Mouse (Mus musculus) midbrain, embryonic 12.5 days (tissue): ENCODE results near the gene Bhlhb9. TPM values are rescaled to one million over a fixed set of nuclear protein-coding genes. Genes with fewer than 3 reads are reported as not detected.
"Not testable (repeated sequence)": the region's sequence is repeated elsewhere in the genome, so short reads cannot be mapped to it uniquely, and the experiment has no call there.

Experiments
- ATAC-seq: fragments of 200-750 bp; cut with Nextera tagmentation; 2 replicates; pipeline ENCODE4 v1.8.0; 2017; ENCODE audit warnings: low read depth, moderate TSS enrichment, moderate library complexity; ENCODE audit not compliant: low FRiP score
- H3K27ac ChIP-seq: fragments of 300-500 bp; sonication (generic); replicated peaks from 2 replicates; pipeline ENCODE4 v1.5.1; 2016; ENCODE audit warnings: mild to moderate bottlenecking
- H3K27me3 ChIP-seq: fragments of 300-500 bp; sonication (generic); 2 replicates; pipeline ENCODE4 v1.6.1; 2016; ENCODE audit warnings: mild to moderate bottlenecking
- H3K36me3 ChIP-seq: fragments of 300-500 bp; sonication (generic); 2 replicates; pipeline ENCODE4 v1.6.1; 2016
- H3K4me1 ChIP-seq: fragments of 300-500 bp; sonication (generic); 2 replicates; pipeline ENCODE4 v1.6.1; 2016
- H3K4me2 ChIP-seq: fragments of 300-500 bp; sonication (generic); replicated peaks from 2 replicates; pipeline ENCODE4 v1.6.1; 2016; ENCODE audit warnings: mild to moderate bottlenecking, moderate library complexity
- H3K4me3 ChIP-seq: fragments of 300-500 bp; sonication (generic); 2 replicates; pipeline ENCODE4 v1.5.1; 2016; ENCODE audit warnings: mild to moderate bottlenecking
- H3K9ac ChIP-seq: fragments of 300-500 bp; sonication (generic); replicated peaks from 2 replicates; pipeline ENCODE4 v1.6.1; 2016; ENCODE audit warnings: mild to moderate bottlenecking, moderate library complexity
- H3K9me3 ChIP-seq: fragments of 300-500 bp; sonication (generic); 2 replicates; pipeline ENCODE4 v1.6.1; 2016; ENCODE audit warnings: mild to moderate bottlenecking
- WGBS: fragments of 180-500 bp; shearing (Covaris S2); methylation state at CpG from one replicate; pipeline ENCODE4 v1.1.7; 2016; 5-methylcytosine and 5-hydroxymethylcytosine counted together
- polyA plus RNA-seq: library from polyadenylated mRNA; unstranded; fragments of >200 nt; fragmentation: Nextera tagmentation; extraction: Ambion mirVana; gene quantifications from 2 replicates; pipeline ENCODE4 v1.2.1, GENCODE M21; 2016

Gene Bhlhb9
- polyA plus RNA-seq, 1 experiment from 2014 or later = 83.9 TPM

DNA sequence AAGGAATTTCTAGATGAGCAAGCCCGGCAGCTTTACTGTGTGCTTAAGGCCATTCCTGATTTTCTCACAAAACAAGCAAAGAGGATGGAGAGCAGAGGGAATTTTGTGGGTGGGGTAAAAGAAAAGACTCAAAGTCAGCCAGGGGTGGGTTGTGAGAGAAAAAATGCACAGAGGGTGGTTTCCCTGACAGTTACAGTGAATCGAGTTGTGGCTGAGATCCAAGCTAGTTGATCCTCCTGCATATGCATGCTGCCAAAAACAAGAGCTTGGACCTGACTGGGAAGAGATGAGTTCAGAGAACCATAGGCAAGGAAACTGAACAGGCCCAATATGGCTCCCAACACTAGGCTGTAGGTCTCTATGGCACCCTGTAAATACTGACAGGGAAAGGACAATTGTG is 40.5 kb downstream of the Bhlhb9 start:
- Histone ChIP-seq H3K27ac (no peak overlapping the region), H3K27me3 (no peaks in the 10 kb centered on the region), H3K36me3 (peaks cover 8% of the 10 kb centered on the region; the same call in 1 of the 2 replicates), H3K4me3 (no peak overlapping the region), H3K4me1 (no peaks in the 10 kb centered on the region), H3K9me3 (no peaks in the 10 kb centered on the region), H3K4me2 (peak overlapping the region; percentile 68; the same call in 1 of the 2 replicates), H3K9ac (no peak overlapping the region)
- WGBS = 85% methylated on average over 2 of the region's 2 CpGs
- no peak for ATAC-seq

GRCm38 (mm10) chrX:135838521-135839360 is 41.3 kb downstream of the Bhlhb9 start, which contains the start of gene Gprasp2:
Gprasp2 (plus strand) TSS chrX:135839034.
- Histone ChIP-seq H3K4me3 (peak within 1 kb of the TSS; percentile 52), H3K27ac (peak within 1 kb of the TSS; percentile 58; the same call in 1 of the 2 replicates), H3K9ac (peak within 1 kb of the TSS; percentile 64), H3K4me2 (peak within 1 kb of the TSS; percentile 68)
- not testable (repeated sequence) for H3K9me3 ChIP-seq, H3K27me3 ChIP-seq, H3K36me3 ChIP-seq, H3K4me1 ChIP-seq
- WGBS = 29% methylated on average over 29 of the region's 32 CpGs
- ATAC-seq = peak; percentile 92

DNA sequence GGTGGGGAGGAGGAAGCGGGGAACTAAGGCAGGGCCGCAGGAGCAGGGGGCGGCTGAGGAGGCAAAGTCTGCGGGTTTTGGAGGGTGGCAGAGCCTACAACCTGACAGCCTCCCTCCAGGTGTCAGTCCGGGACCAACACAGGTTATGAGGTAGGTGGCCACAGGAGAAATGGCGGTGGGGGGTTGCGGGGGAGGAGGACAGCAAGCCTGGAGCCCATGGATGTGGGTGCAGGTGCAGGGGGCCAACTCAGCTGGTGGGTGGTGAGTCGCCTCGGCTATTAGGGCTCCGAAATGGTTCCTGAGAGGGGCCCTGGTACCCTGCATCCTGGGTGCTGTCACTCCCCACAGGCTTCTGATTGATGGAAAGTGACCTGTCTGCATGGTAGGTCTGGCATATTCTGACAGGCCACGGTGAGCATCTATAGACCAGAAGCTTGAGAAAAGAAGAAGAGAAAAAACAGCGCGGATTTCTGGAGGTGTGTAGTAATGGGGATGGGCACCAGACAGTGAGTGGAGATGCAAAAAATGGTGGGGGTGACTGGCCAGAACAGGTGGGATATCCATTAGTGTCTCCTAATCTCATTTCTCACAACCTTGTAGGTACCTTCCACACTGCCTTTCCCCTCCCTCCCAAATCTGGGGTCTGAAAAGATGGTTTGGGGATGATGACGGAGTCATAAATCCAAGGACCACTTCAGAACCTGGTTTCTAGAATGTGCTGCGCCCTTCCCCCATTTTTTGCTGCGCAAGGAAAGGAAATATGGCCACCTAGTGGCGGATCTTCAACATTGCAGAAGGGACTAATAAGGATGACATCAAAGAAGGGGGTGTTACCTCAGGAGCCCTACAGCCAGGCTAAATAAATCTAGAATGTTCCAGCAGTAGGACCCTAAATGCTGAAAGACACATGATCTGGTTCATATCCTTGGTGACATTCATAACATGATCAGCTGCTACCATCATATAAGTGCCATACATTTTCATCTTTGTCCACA is 42.3 kb downstream of the Bhlhb9 start:
- Histone ChIP-seq H3K9ac (peak overlapping the region; percentile 64), H3K4me3 (peak overlapping the region; percentile 52), H3K27ac (peak overlapping the region; percentile 58; the same call in 1 of the 2 replicates), H3K4me2 (peak overlapping the region; percentile 68)
- peak; percentile 23 for ATAC-seq
- 14% methylated on average over 14 of the region's 17 CpGs for WGBS
- not testable (repeated sequence) for H3K9me3 ChIP-seq, H3K36me3 ChIP-seq, H3K27me3 ChIP-seq, H3K4me1 ChIP-seq

DNA sequence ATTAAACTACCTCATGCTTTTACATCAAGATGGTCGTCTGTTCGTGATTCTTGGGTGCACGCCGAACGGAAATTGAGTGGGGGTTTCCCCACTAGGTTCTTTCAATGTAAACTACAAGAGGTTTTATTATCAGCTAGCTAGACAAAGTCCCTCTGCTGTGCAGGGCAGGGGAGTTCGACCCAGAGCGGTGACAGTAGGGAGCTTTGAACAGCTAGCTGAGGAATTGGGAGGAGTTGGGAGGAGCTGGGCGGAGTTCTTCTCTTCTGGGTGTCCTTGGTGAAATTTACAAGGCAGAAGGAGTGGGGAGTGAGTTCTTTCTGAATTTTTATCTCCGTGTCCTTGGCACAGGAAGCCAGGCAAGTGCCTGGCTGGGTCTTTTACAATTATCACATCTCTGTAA is 69.4 kb downstream of the Bhlhb9 start:
- H3K27ac ChIP-seq, H3K36me3 ChIP-seq, H3K9me3 ChIP-seq, H3K27me3 ChIP-seq, H3K9ac ChIP-seq, H3K4me3 ChIP-seq, H3K4me1 ChIP-seq, ATAC-seq, H3K4me2 ChIP-seq: not testable (repeated sequence)
- 84% methylated on average over 9 of the region's 9 CpGs for WGBS

GRCm38 (mm10) chrX:135876679-135877078 is 79.3 kb downstream of the Bhlhb9 start:
- H3K9ac ChIP-seq = no peak overlapping the region
- WGBS = 83% methylated on average over 1 of the region's 1 CpGs
- no peaks in the 10 kb centered on the region for H3K9me3 ChIP-seq
- H3K4me3 ChIP-seq = no peak overlapping the region
- H3K27ac ChIP-seq = no peak overlapping the region
- H3K36me3 ChIP-seq = no peaks in the 10 kb centered on the region
- H3K27me3 ChIP-seq = no peaks in the 10 kb centered on the region
- no peaks in the 10 kb centered on the region for H3K4me1 ChIP-seq
- no peak overlapping the region for H3K4me2 ChIP-seq
- no peak for ATAC-seq

DNA sequence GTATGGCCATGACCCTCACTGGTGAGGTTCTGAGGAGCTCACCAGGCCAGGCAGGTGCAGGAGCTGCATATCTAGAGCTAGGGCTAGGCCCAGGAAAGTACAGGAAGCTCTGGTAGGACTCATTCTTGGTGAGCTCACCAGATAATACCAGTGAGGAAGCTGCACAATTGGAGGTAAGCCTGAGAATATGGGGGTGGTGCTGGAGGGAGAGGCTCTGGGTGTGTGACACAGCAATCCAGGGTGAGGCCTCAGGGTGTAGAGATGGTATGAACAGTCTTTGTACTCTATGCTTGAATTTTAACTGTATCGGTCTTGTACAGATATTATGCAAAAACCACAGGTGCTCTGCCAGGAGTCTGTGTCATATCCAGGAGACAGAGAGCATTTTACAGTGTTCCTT is 82.2 kb downstream of the Bhlhb9 start:
- H3K4me3 ChIP-seq = no peak overlapping the region
- no peak overlapping the region for H3K4me2 ChIP-seq
- no peaks in the 10 kb centered on the region for H3K27me3 ChIP-seq
- H3K9me3 ChIP-seq = no peaks in the 10 kb centered on the region
- no peak overlapping the region for H3K27ac ChIP-seq
- WGBS = 100% methylated on average over 1 of the region's 1 CpGs
- no peaks in the 10 kb centered on the region for H3K36me3 ChIP-seq
- H3K9ac ChIP-seq = no peak overlapping the region
- H3K4me1 ChIP-seq = no peaks in the 10 kb centered on the region
- ATAC-seq = no peak

DNA sequence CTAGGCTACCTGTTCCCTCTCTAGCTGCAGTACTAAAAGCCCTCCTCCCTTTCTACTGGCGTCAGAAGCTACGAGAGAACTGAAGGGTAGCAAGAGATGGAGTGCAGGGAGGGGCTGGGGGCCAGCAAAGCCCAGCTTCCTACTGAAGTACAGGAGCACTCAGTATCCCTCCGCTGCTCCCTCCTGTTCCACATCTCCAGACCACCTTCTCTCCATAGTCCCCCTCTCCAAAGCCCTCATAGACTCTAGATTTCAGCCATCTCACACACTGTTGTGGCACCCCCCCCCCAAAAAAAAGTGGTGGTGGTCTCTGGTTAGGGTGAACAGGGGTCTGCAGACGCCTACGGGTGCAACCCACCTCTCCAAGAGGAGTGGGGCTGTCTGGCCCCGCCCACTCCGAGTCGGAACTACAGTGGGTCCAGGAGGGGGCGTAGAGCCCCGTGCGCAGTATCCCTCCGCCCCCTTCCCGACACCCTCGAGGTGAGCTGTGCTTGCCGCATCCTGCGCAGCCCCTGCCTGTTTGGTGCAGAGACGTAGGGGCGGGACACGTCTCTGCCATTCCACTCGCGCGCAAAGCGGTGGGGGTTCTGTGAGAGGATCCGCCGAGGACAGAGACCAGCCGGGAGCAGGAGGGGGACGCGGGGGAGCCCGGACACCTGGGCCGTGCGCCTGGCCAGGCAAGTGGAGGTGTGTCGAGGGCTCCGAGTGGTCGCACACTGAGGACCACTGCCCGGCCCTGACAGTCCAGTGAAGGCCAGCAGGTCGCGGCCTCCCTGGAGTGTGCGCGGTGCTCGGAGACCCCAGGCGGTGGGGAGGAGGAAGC is 88.2 kb downstream of the Bhlhb9 start:
- Histone ChIP-seq H3K9me3 (no peaks in the 10 kb centered on the region), H3K36me3 (peaks cover 14% of the 10 kb centered on the region), H3K4me2 (peak overlapping the region; percentile 55), H3K4me1 (no peaks in the 10 kb centered on the region), H3K27me3 (no peaks in the 10 kb centered on the region; the same call in 1 of the 2 replicates), H3K9ac (peak overlapping the region; percentile 73), H3K27ac (peak overlapping the region; percentile 82), H3K4me3 (peak overlapping the region; percentile 65)
- ATAC-seq = peak; percentile 98
- 24% methylated on average over 41 of the region's 41 CpGs for WGBS

GRCm38 (mm10) chrX:135886234-135886585 is 88.8 kb downstream of the Bhlhb9 start:
- Histone ChIP-seq H3K9ac (peak overlapping the region; percentile 73), H3K36me3 (peaks cover 14% of the 10 kb centered on the region), H3K9me3 (no peaks in the 10 kb centered on the region), H3K4me2 (peak overlapping the region; percentile 55), H3K27me3 (no peaks in the 10 kb centered on the region; the same call in 1 of the 2 replicates), H3K27ac (peak overlapping the region; percentile 82), H3K4me3 (peak overlapping the region; percentile 65), H3K4me1 (no peaks in the 10 kb centered on the region)
- peak; percentile 56 for ATAC-seq
- 21% methylated on average over 11 of the region's 11 CpGs for WGBS

GRCm38 (mm10) chrX:135916580-135916979 is 119.2 kb downstream of the Bhlhb9 start:
- H3K4me2 ChIP-seq = no peak overlapping the region
- no peak overlapping the region for H3K9ac ChIP-seq
- ATAC-seq = no peak

GRCm38 (mm10) chrX:135917116-135917515 is 119.7 kb downstream of the Bhlhb9 start:
- 25% methylated on average over 1 of the region's 1 CpGs for WGBS
- no peak for ATAC-seq
- H3K27ac ChIP-seq = no peak overlapping the region
- H3K27me3 ChIP-seq = no peaks in the 10 kb centered on the region
- H3K4me2 ChIP-seq = no peak overlapping the region
- H3K4me1 ChIP-seq = no peaks in the 10 kb centered on the region
- H3K36me3 ChIP-seq = no peaks in the 10 kb centered on the region
- H3K9me3 ChIP-seq = no peaks in the 10 kb centered on the region
- no peak overlapping the region for H3K9ac ChIP-seq
- no peak overlapping the region for H3K4me3 ChIP-seq

More at GRCm38 (mm10) chrX:135916580-135916979, 119.2 kb downstream of the Bhlhb9 start:
- H3K27ac ChIP-seq = no peak overlapping the region
- H3K36me3 ChIP-seq = no peaks in the 10 kb centered on the region
- no peaks in the 10 kb centered on the region for H3K4me1 ChIP-seq
- WGBS = 79% methylated on average over 4 of the region's 4 CpGs
- H3K27me3 ChIP-seq = no peaks in the 10 kb centered on the region
- no peaks in the 10 kb centered on the region for H3K9me3 ChIP-seq
- no peak overlapping the region for H3K4me3 ChIP-seq

DNA sequence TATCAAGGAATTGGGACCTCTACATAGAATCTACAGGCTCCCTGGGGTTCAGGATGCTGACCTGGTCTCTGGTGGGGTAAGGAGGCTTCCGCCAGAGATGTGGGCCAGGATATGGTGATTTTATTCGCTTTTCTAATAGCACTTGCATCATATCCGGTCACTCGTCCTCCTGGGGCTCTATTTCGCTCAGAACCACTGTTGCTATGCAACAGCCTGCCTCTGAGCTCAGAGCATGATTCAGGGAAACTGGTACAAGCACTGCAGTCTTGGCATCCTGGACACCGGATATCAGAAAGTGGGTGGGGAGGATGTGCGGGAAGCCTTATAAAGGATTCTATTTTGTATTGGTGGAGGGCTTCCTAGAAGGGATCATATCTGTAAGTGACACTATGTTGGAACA is 124.8 kb downstream of the Bhlhb9 start:
- Histone ChIP-seq H3K9me3 (no peaks in the 10 kb centered on the region), H3K9ac (no peak overlapping the region), H3K27ac (no peak overlapping the region), H3K27me3 (no peaks in the 10 kb centered on the region), H3K4me1 (no peaks in the 10 kb centered on the region), H3K4me2 (no peak overlapping the region), H3K4me3 (no peak overlapping the region), H3K36me3 (no peaks in the 10 kb centered on the region)
- WGBS = 73% methylated on average over 7 of the region's 7 CpGs
- peak; percentile 66; the same call in 1 of the 2 replicates for ATAC-seq
